Mouse (Mus musculus): ENCODE data around the gene Gm3029. TPM values are rescaled to one million over a fixed set of nuclear protein-coding genes. Genes with fewer than 3 reads are reported as not detected.
"Not testable (repeated sequence)": the region's sequence is repeated elsewhere in the genome, so short reads cannot be mapped to it uniquely, and the experiment has no call there.

Gene Gm3029
- not detected for polyA plus RNA-seq (2017; shearing (Covaris generic))

DNA sequence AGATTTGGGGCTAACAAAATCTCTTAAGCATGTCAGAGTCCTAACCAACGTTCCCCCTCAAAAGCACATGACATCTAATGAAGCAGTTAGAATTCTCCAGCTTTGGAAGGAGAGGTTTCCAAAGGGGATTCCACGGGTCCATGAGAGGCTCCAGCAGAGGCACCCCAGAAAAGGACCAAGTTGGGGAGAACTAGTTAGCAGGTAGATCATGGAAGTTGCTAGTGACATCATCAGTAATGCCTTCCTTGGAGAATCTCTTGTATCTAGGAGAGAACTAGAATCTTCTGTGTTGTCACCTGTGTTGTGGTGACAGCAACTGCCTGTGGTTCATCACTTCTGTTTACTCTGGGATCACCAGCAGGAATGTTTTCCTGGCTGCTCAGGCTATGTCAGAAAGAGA, at the start of gene Gm3029:
Gene Gm3029, plus strand, starts transcription at position 301 of the 400 bp plus-strand sequence.
- ATAC-seq, result not testable (repeated sequence)

- not testable (repeated sequence) for ATAC-seq
These were observed 47.7 kb upstream of the Gm3029 start, which contains the start of gene Gm2916 for GRCm38 (mm10) chr14:3883872-3884271. Gm2916 (plus strand) TSS chr14:3884172.

- not testable (repeated sequence) for ATAC-seq
These were observed 31.7 kb downstream of the Gm3029 start, which contains the start of gene Gm3095 for GRCm38 (mm10) chr14:3963247-3963646. Gm3095 (plus strand) TSS chr14:3963547.

Other genes starting within 250 kb of the Gm3029 start
- gene Gm3043, start 243.0 kb upstream of the Gm3029 start, polyA plus RNA-seq (2017; shearing (Covaris generic)), result not detected
- gene Gm3002, start 121.7 kb upstream of the Gm3029 start, polyA plus RNA-seq (2017; shearing (Covaris generic)), result 1 to 10 TPM in 1 of 2 experiments, not detected in 1; 1.2 TPM
- gene Gm3033, start 85.5 kb upstream of the Gm3029 start, polyA plus RNA-seq (2017; shearing (Covaris generic)), result not detected
- gene Gm2916, start 47.6 kb upstream of the Gm3029 start, polyA plus RNA-seq (2017; shearing (Covaris generic)), result under 1 TPM in 1 of 2 experiments, not detected in 1; 0.33 TPM
- gene Gm3095, start 31.8 kb downstream of the Gm3029 start, polyA plus RNA-seq (2017; shearing (Covaris generic)), result under 1 TPM; 0.29 to 0.97 TPM
- gene Gm3099, start 66.6 kb downstream of the Gm3029 start, polyA plus RNA-seq (2017; shearing (Covaris generic)), result not detected
- gene Gm5796, start 92.2 kb downstream of the Gm3029 start, polyA plus RNA-seq (2017; shearing (Covaris generic)), result 1 to 10 TPM in 1 of 2 experiments, under 1 TPM in 1; 0.65 to 2.6 TPM
- under 1 TPM; 0.29 to 0.41 TPM for gene Gm3115, start 152.4 kb downstream of the Gm3029 start, polyA plus RNA-seq (2017; shearing (Covaris generic))
- 1 to 10 TPM in 1 of 2 experiments, under 1 TPM in 1; 0.79 to 2.1 TPM for gene Gm8108, start 178.8 kb downstream of the Gm3029 start, polyA plus RNA-seq (2017; shearing (Covaris generic))
- not detected for gene Gm3127, start 233.3 kb downstream of the Gm3029 start, polyA plus RNA-seq (2017; shearing (Covaris generic))